Comparison of ENCODE assay signal across 13 mouse cellular contexts in the genomic region with DNA sequence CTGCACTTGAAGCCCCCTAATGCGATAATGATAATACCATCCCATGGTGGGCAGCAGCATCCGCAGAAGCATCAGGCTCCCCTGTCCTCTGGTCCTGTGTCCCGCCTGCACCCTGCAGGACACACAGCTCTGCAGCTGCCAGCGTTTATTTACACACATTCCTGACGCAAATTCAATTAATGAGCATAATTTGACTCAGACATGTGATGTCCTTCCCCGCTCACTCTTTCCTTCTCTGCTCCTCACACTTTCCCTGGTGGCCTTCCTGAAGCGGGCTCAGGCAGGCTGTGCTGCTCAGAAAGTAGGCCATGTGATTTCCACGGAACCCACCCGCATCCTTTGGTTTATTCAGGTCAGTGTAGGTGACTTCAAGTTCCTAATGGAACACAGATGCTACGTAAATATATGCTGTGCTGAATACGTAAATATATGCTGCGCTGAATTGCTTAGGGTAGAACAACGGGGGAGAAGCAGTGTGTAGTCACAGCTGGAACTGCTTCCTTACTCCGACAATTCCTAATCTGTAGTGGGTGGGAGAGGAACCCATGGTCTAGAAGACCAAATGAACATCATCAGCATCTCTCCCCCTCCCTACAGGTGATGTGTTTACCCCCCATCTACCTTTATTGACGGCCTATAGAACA.
DNase-seq lines count a peak whose midpoint lies in the region; ATAC-seq lines count a peak whose summit lies in the region.
"Had no signal": no experiment of that assay in that cellular context is flagged by ENCODE, and none has a peak within 500 bp of the region (broad histone marks: within the 10 kb centered on the region; RNA-seq: fewer than 3 reads in every experiment).

No protein-coding gene starts in this region.

- H3K9ac ChIP-seq in intestine, embryonic 16.5 days (ENCODE audit: low read depth, low read length): no peak overlapping the region
- H3K9ac ChIP-seq in limb, embryonic 15.5 days: no peak overlapping the region
- H3K9ac ChIP-seq: lung, embryonic 15.5 days had no signal

- H3K4me2 ChIP-seq in intestine, embryonic 16.5 days (ENCODE audit: low read depth, low read length): no peak overlapping the region
- H3K4me2 ChIP-seq in limb, embryonic 15.5 days: peak overlapping the region; percentile 25
- H3K4me2 ChIP-seq: lung, embryonic 15.5 days had no signal

- peak; percentile 27; the same call in 1 of the 2 replicates for ATAC-seq in frontal cortex, adult (ENCODE audit: low TSS enrichment)
- ATAC-seq in intestine, embryonic 16.5 days: peak; percentile 45
- ATAC-seq in limb, embryonic 15.5 days (ENCODE audit: insufficient number of reproducible peaks, low FRiP score, low TSS enrichment, low read depth): no peak

- no peak for DNase-seq in frontal cortex, adult 2 months (ENCODE audit: extremely low spot score in 1 of 2, low spot score in 1 of 2)
- DNase-seq in embryo, embryonic 10.5 days (ENCODE audit: low spot score): peak; percentile 38
- DNase-seq in thymus, postnatal 14 days: no peak
- DNase-seq in adipocyte (ENCODE audit: low spot score): no peak
- DNase-seq in gastrocnemius, adult 18-20 months (ENCODE audit: low spot score): no peak
- DNase-seq: adrenal gland, adult 8-10 months; B cell, adult 2 months; cerebellum, adult 11-12 months had no signal

- H3K27ac ChIP-seq in intestine, embryonic 16.5 days (ENCODE audit: low read length): peak overlapping the region; percentile 82
- peak overlapping the region; percentile 75 for H3K27ac ChIP-seq in limb, embryonic 15.5 days
- H3K27ac ChIP-seq: lung, embryonic 15.5 days had no signal

- no peaks in the 10 kb centered on the region for H3K9me3 ChIP-seq in intestine, embryonic 16.5 days (ENCODE audit: control insufficient read depth, low read length)
- H3K9me3 ChIP-seq in limb, embryonic 15.5 days: no peaks in the 10 kb centered on the region
- H3K9me3 ChIP-seq: lung, embryonic 15.5 days had no signal

- H3K36me3 ChIP-seq in intestine, embryonic 16.5 days (ENCODE audit: control insufficient read depth, insufficient read depth, low read length): no peaks in the 10 kb centered on the region
- no peaks in the 10 kb centered on the region for H3K36me3 ChIP-seq in limb, embryonic 15.5 days
- H3K36me3 ChIP-seq: lung, embryonic 15.5 days had no signal

- no peaks in the 10 kb centered on the region for H3K27me3 ChIP-seq in intestine, embryonic 16.5 days (replicated peaks; ENCODE audit: control insufficient read depth, insufficient read depth, low read length)
- peaks cover 6% of the 10 kb centered on the region; the same call in 1 of the 2 replicates for H3K27me3 ChIP-seq in limb, embryonic 15.5 days

- H3K4me3 ChIP-seq in intestine, embryonic 16.5 days (ENCODE audit: low read length): no peak overlapping the region
- no peak overlapping the region for H3K4me3 ChIP-seq in limb, embryonic 15.5 days
- H3K4me3 ChIP-seq: erythroblast, embryonic 14.5 days; lung, embryonic 15.5 days had no signal

- 53% methylated on average over 15 of the region's 15 CpGs for WGBS in intestine, embryonic 16.5 days
- 29% methylated on average over 15 of the region's 15 CpGs for WGBS in limb, embryonic 15.5 days

- H3K4me1 ChIP-seq in intestine, embryonic 16.5 days (ENCODE audit: control insufficient read depth, insufficient read depth, low read length): peaks cover 10% of the 10 kb centered on the region
- H3K4me1 ChIP-seq in limb, embryonic 15.5 days: peaks cover 28% of the 10 kb centered on the region
